Mouse (Mus musculus) forebrain, embryonic 13.5 days (tissue): ENCODE results near the gene Gm10577. TPM values are rescaled to one million over a fixed set of nuclear protein-coding genes. Genes with fewer than 3 reads are reported as not detected.

Experiments
- ATAC-seq: fragments of 200-750 bp; cut with Nextera tagmentation; 2 replicates; pipeline ENCODE4 v1.8.0; 2017
- H3K27ac ChIP-seq: fragments of 300-500 bp; sonication (generic); 2 replicates; pipeline ENCODE4 v1.5.1; 2015; ENCODE audit warnings: inconsistent platforms, mild to moderate bottlenecking, moderate library complexity
- H3K27me3 ChIP-seq: fragments of 300-500 bp; sonication (generic); 2 replicates; pipeline ENCODE4 v1.6.1; 2015; ENCODE audit warnings: mild to moderate bottlenecking, inconsistent platforms
- H3K36me3 ChIP-seq: fragments of 300-500 bp; sonication (generic); 2 replicates; pipeline ENCODE4 v1.6.1; 2015; ENCODE audit warnings: mild to moderate bottlenecking, inconsistent platforms; ENCODE audit not compliant: poor library complexity, severe bottlenecking
- H3K4me1 ChIP-seq: fragments of 300-500 bp; sonication (generic); 2 replicates; pipeline ENCODE4 v1.6.1; 2015; ENCODE audit warnings: inconsistent platforms
- H3K4me2 ChIP-seq: fragments of 300-500 bp; sonication (generic); 2 replicates; pipeline ENCODE4 v1.6.1; 2015; ENCODE audit warnings: inconsistent platforms, mild to moderate bottlenecking, moderate library complexity
- H3K4me3 ChIP-seq: fragments of 300-500 bp; sonication (generic); 2 replicates; pipeline ENCODE4 v1.5.1; 2015; ENCODE audit warnings: mild to moderate bottlenecking, inconsistent platforms
- H3K9ac ChIP-seq: fragments of 300-500 bp; sonication (generic); 2 replicates; pipeline ENCODE4 v1.6.1; 2015; ENCODE audit warnings: mild to moderate bottlenecking, inconsistent platforms
- H3K9me3 ChIP-seq: fragments of 300-500 bp; sonication (generic); replicated peaks from 2 replicates; pipeline ENCODE4 v1.6.1; 2016; ENCODE audit warnings: inconsistent platforms
- WGBS: fragments of 180-500 bp; shearing (Covaris S2); methylation state at CpG from one replicate; pipeline ENCODE4 v1.1.7; 2015; 5-methylcytosine and 5-hydroxymethylcytosine counted together
- polyA plus RNA-seq: library from polyadenylated mRNA; unstranded; fragments of >200 nt; fragmentation: Nextera tagmentation; extraction: Ambion mirVana; gene quantifications from 2 replicates; pipeline ENCODE4 v1.2.1, GENCODE M21; 2015

The Gm10577 gene
- polyA plus RNA-seq, 1 experiment from 2014 or later, result not detected

- no peak overlapping the region for H3K27ac ChIP-seq
- ATAC-seq, result no peak
Observed at GRCm38 (mm10) chr4:100994442-100995255, 25.8 kb downstream of the Gm10577 start.

DNA sequence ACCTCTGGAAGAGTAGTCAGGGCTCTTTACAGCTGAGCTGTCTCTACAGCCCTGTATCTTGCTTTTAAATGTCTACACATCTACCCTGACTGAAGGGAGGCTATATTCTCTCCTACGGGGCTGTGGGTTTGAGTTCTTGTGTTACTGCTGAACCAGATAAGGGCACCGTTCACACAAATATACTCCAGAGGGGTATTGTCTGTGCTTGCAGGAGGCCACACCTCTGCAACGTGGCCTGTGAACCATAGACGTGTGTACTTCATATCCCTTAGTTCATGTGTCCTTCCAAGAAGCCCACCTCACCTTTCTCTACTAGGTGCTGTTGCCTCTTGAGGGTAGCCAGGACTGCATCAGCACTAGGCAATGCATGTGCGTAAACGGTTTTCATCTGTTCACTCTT lies 28.4 kb downstream of the Gm10577 start:
- H3K9ac ChIP-seq, result no peak overlapping the region
- WGBS, result 92% methylated on average over 6 of the region's 6 CpGs
- no peak for ATAC-seq
- no peak overlapping the region for H3K4me2 ChIP-seq
- H3K27ac ChIP-seq, result no peak overlapping the region
- peaks cover 25% of the 10 kb centered on the region for H3K4me1 ChIP-seq
- H3K27me3 ChIP-seq, result no peaks in the 10 kb centered on the region
- H3K36me3 ChIP-seq, result peaks cover 79% of the 10 kb centered on the region
- no peak overlapping the region for H3K4me3 ChIP-seq
- no peaks in the 10 kb centered on the region for H3K9me3 ChIP-seq

More at GRCm38 (mm10) chr4:100994442-100995255, 25.8 kb downstream of the Gm10577 start:
- Histone ChIP-seq H3K4me3 (no peak overlapping the region), H3K4me2 (no peak overlapping the region), H3K9me3 (no peaks in the 10 kb centered on the region), H3K4me1 (peaks cover 25% of the 10 kb centered on the region), H3K36me3 (peaks cover 73% of the 10 kb centered on the region), H3K27me3 (no peaks in the 10 kb centered on the region), H3K9ac (no peak overlapping the region)
- WGBS, result 80% methylated on average over 18 of the region's 18 CpGs

DNA sequence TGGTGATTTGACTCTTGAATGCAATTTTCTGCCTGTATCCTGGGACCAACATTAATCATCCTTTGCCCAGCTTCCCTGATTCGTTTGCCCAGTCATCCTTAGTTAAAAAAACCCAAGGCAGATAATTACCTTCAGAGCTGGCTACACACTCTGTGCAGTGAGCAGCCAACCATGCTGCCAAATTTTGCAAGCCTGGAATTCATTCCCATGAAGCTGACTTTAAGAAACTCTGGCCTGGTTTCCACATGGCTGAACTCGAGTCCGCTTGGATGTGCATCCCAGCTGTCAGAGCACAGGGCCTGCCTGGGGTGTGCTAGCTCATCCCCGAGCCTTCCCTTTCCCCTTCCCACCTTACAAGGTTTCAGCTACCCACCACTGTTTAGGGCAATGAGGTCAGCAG lies 29.5 kb downstream of the Gm10577 start:
- peaks cover 82% of the 10 kb centered on the region for H3K36me3 ChIP-seq
- no peak overlapping the region for H3K4me2 ChIP-seq
- H3K4me3 ChIP-seq, result no peak overlapping the region
- H3K9ac ChIP-seq, result no peak overlapping the region
- WGBS, result 62% methylated on average over 4 of the region's 4 CpGs
- no peaks in the 10 kb centered on the region for H3K9me3 ChIP-seq
- H3K27me3 ChIP-seq, result no peaks in the 10 kb centered on the region
- ATAC-seq, result no peak
- 0 out of 2 replicates have a peak overlapping the region, but pooled peaks have one; percentile 51 for H3K27ac ChIP-seq
- peaks cover 21% of the 10 kb centered on the region for H3K4me1 ChIP-seq

- no peak overlapping the region for H3K4me2 ChIP-seq
- no peaks in the 10 kb centered on the region for H3K27me3 ChIP-seq
- WGBS, result 77% methylated on average over 8 of the region's 8 CpGs
- H3K4me3 ChIP-seq, result no peak overlapping the region
- H3K36me3 ChIP-seq, result peaks cover 82% of the 10 kb centered on the region
- no peak overlapping the region for H3K9ac ChIP-seq
- no peaks in the 10 kb centered on the region for H3K9me3 ChIP-seq
- peaks cover 15% of the 10 kb centered on the region; the same call in 1 of the 2 replicates for H3K4me1 ChIP-seq
- H3K27ac ChIP-seq, result no peak overlapping the region
- ATAC-seq, result no peak
Observed at GRCm38 (mm10) chr4:100988231-100988799, 32.2 kb downstream of the Gm10577 start.

- no peaks in the 10 kb centered on the region for H3K27me3 ChIP-seq
- no peak overlapping the region for H3K9ac ChIP-seq
- 73% methylated on average over 1 of the region's 1 CpGs for WGBS
- H3K4me1 ChIP-seq, result peaks cover 15% of the 10 kb centered on the region; the same call in 1 of the 2 replicates
- H3K4me2 ChIP-seq, result no peak overlapping the region
- H3K27ac ChIP-seq, result no peak overlapping the region
- ATAC-seq, result no peak
- H3K36me3 ChIP-seq, result peaks cover 75% of the 10 kb centered on the region
- H3K9me3 ChIP-seq, result no peaks in the 10 kb centered on the region
- H3K4me3 ChIP-seq, result no peak overlapping the region
Observed at GRCm38 (mm10) chr4:100987187-100987586, 33.3 kb downstream of the Gm10577 start.

DNA sequence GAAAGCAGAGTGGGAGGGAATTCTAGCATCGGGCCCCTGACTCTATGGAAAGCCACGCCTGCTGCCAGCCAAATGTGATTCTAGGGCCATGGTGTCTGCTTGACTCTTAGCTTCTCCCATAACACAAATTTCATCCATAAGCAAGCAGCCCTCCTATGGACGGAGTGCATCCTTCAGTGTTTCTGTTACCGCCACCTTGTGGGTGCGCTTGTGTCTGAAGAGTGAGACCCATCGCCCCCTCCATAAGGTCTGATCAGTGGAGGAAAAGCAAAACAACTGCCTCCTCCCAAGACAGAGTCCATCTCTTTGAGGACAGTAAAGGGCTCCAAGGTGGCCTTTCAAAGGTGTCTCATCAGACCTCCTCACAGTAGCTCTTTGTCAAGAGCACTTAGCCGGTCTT lies 43.0 kb downstream of the Gm10577 start:
- WGBS, result 87% methylated on average over 7 of the region's 7 CpGs
- H3K9me3 ChIP-seq, result no peaks in the 10 kb centered on the region

GRCm38 (mm10) chr4:100974455-100975035 lies 46.0 kb downstream of the Gm10577 start:
- peaks cover 27% of the 10 kb centered on the region for H3K36me3 ChIP-seq
- H3K9me3 ChIP-seq, result no peaks in the 10 kb centered on the region
- peak; percentile 79 for ATAC-seq
- H3K27ac ChIP-seq, result peak overlapping the region; percentile 67
- no peak overlapping the region; the same call in 1 of the 2 replicates for H3K4me2 ChIP-seq
- 15% methylated on average over 14 of the region's 14 CpGs for WGBS
- H3K4me1 ChIP-seq, result peaks cover 18% of the 10 kb centered on the region
- H3K4me3 ChIP-seq, result no peak overlapping the region
- no peaks in the 10 kb centered on the region for H3K27me3 ChIP-seq
- no peak overlapping the region for H3K9ac ChIP-seq

More for the DNA sequence above, 43.0 kb downstream of the Gm10577 start:
- Histone ChIP-seq H3K27me3 (no peaks in the 10 kb centered on the region), H3K4me3 (no peak overlapping the region), H3K27ac (no peak overlapping the region), H3K4me1 (peaks cover 18% of the 10 kb centered on the region), H3K4me2 (no peak overlapping the region), H3K9ac (no peak overlapping the region), H3K36me3 (peaks cover 32% of the 10 kb centered on the region)
- ATAC-seq, result no peak

DNA sequence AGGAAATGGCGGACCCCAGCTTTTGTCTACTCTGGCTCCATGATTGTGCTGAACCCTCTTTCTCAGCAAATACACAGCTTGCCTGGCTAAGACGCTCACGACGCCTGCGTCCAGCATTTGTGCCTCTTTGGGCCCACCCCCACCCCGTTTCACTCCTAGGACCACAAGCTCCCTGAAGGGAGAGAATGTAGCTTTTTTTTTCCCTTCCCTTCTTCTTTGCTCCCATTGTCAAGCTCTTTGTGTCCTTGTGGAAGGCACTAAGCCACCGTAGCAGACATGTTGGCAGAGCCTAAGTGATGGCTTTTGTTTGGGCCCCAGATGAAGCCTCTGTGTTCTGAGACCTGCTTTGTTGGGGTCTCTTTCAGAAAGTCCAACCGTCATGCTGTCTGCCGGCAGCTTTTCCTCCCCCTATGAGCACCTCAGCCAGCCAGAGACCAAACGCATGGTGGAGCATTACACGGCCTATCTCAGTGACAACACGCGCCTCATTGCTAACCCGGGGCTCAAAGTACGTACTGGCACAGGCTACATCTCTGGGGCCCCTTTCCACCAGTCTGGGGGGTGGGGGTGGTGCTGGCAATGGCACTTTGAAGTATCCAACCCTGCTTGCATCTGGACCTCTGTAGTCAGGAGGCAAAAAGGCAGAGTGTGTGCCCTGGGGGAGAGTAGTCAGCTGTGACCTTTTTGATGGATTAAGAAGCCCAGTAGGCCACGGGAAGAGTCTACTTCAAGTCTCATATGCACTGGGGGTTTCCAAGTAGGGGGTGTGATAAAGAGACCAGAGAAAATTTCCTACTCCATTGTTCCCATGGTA lies 46.6 kb downstream of the Gm10577 start:
- 10% methylated on average over 16 of the region's 16 CpGs for WGBS
- peaks cover 33% of the 10 kb centered on the region for H3K36me3 ChIP-seq

More for the DNA sequence above, 46.6 kb downstream of the Gm10577 start:
- peak; percentile 60 for ATAC-seq
- no peak overlapping the region for H3K9ac ChIP-seq
- peak overlapping the region; percentile 67 for H3K27ac ChIP-seq
- H3K4me1 ChIP-seq, result peaks cover 18% of the 10 kb centered on the region
- H3K4me3 ChIP-seq, result no peak overlapping the region
- H3K4me2 ChIP-seq, result no peak overlapping the region; the same call in 1 of the 2 replicates
- H3K27me3 ChIP-seq, result no peaks in the 10 kb centered on the region
- H3K9me3 ChIP-seq, result no peaks in the 10 kb centered on the region

Other genes starting within 250 kb of the Gm10577 start
- gene Cachd1, start 244.0 kb downstream of the Gm10577 start, polyA plus RNA-seq, result 14.7 and 18.2 TPM in 2 replicates
- gene Raver2, start 48.3 kb upstream of the Gm10577 start, polyA plus RNA-seq, result 5.4 and 5.8 TPM in 2 replicates
- 33.5 and 37.5 TPM in 2 replicates for gene Jak1, start 244.6 kb upstream of the Gm10577 start, polyA plus RNA-seq